Mouse (Mus musculus) bone marrow, adult 2 months (tissue): ENCODE measurements around the gene Prkcq.

Experiments
- CTCF ChIP-seq: fragments of 200-500 bp; IDR thresholded peaks from 2 replicates; pipeline ENCODE4 v1.5.1; 2011; ENCODE audit warnings: low read length, control low read depth; ENCODE audit not compliant: control insufficient read depth, insufficient read depth
- POLR2A ChIP-seq: fragments of 200-500 bp; IDR thresholded peaks from 2 replicates; pipeline ENCODE4 v1.6.1; 2011; ENCODE audit warnings: low read depth, mild to moderate bottlenecking, control low read depth, low read length, borderline replicate concordance; ENCODE audit not compliant: control insufficient read depth

- TF ChIP-seq CTCF (no peak), POLR2A (no peak)
Observed at GRCm38 (mm10) chr2:11294643-11295191, 122.8 kb downstream of the Prkcq start.
